Mouse (Mus musculus) ovary, postnatal 10 days (tissue): ENCODE data around the gene Rai2.
A peak's percentile ranks its signal among the peaks of the same experiment; 100 is the strongest.
"Not testable (repeated sequence)": the region's sequence is repeated elsewhere in the genome, so short reads cannot be mapped to it uniquely, and the experiment has no call there.

Source experiments
- DNase-seq: peaks from one replicate; pipeline ENCODE4 v3.0.0; 2022; ENCODE audit warnings: low spot score

Gene Rai2

DNA sequence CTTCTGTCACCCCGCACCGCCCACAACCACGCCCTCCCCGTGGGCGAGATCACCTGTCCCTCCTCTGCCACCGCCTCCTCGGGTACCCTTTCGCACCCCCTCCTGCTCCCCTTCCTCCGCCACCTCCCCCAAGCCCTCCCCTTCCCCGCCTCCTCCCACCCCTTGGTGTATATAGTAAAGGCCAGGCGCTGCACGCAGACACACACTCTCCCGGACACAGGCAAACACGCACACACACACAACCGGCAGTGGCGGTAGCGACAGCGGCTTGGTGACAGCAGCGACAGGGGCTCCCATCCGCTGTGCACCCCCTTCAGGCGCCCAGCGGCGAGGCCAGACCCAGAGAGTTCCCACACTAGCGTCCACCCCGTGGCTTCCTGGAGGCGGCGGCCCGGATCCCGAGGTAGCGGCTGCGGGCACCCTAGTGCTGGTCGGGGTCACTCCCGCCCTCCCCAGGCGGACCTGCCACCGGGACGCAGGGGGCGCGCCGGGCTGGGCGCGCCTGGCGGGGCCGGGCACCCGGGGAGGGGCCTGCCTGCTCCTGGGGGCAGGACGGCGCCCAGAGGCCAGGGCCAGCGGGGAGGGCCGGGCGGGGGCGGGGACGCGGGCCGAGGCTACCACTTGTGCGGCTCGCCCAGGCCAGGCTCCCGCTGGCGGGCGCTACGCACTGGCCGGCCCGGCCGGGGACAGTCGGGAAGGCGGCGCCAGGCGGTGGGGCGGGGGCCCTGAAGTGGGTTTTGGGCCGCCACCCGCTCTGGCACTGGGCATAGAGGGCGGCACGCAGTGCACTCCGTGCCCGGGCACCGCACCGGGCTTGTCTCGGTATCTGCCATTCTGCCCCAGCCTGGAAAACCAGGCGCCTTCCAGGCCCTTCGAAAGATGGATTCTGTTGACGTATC is at the start of gene Rai2:
Gene Rai2, plus strand, starts transcription at position 205 of the 899 bp plus-strand sequence.
- DNase-seq: peak; percentile 13

DNA sequence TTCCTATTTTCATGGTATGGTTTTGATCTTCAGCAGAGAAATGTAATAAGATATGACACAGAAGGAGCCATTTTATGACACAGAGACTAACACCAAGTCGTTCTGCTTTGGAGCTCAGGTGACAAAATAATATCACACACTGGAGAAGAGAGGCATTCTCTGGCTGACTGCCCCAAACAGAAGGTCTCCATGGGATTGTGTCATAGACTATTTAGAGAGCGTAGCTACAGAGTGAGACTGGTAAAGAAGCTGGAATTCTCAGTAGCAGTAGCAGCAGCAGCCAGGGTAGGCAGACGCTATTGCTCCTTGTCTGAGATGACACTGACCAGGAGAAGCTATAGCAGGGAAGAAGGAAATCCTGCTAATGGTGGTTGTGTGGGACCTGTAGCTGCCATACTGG is 27.5 kb upstream of the Rai2 start:
- DNase-seq: no peak

DNA sequence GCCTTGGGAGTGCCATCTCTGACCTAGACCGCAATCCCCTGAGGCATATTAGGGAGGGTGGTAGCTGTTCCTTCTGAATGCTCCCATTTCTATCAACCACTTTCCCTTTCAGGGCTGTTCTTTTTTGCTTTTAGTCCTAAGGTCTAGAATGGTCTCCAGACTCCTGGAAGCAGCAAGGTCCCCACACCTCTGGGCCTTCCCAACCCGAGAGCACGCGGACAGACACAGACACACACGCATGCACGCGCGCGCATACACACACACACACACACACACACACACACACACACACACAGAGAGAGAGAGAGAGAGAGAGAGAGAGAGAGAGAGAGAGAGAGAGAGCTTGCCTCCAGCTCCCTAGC is 385 bp upstream of the Rai2 start:
- no peak for DNase-seq

DNA sequence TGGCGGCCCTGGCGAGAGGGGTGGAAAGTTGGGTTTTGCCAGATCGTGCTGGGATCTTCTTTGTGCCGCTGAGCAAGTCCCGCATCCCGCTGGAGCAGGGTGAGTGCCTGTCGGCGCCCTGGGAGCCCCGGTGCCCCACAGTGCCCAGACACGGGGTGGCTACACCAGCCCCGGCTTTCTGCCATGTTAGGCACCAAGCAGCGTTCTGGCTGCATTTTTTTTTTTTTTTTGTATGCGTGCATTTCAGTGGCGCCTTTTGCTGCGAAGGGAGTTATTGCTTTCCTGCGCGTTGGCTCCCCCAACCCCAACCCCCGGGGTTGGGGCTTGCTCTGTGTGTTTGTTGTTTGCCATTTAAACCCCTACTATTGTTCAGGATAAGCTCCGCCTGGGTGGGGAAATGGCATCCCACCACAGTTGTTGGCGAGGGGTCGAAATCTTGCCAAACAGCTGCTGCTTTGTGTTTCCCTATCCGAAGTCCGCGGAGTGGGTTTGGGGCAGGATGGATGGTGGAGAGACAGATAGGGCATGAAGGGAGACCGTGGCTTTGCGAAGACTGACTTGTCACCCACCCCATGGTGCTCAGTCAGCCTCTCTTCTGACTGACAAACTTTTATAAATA is 1.0 kb downstream of the Rai2 start:
- DNase-seq: no peak

DNA sequence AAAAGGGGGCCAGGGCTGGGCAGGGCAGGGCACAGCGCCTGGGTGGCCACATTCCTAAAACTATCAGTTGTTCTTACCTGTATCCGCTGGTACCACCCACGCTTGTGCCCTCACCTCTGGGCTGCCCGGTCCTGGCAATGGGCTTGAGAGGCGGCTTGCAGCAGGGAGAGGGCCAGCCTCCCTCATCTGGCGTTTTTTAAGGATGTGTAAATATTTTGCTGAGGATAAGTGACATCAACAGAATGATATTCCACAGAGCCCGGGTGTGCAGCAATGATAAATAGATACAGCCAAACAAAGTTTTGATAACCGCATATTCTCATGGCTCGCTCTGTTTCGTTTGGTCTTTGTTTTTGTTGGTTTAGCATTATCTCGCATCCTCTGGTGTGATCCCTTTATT is 1.7 kb downstream of the Rai2 start:
- DNase-seq: no peak

DNA sequence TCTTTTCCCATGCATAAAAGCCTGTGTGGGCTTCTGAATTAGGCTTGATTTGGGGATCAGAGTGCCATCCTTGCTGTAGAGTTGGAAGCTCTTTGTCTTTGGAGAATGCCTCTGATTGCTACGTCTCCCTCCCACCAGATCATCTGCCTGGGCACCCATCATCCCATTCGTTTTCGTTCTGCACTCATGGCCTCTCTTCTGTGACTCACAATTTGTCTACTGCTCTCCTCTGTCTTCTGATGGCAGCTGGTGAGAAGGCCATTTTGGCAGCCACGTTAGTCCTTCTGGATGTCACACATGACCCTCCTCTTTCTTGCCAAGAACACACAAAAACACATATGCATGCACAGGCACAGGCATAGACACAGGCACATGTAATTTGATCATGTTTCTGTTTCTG is 4.2 kb downstream of the Rai2 start:
- no peak for DNase-seq

DNA sequence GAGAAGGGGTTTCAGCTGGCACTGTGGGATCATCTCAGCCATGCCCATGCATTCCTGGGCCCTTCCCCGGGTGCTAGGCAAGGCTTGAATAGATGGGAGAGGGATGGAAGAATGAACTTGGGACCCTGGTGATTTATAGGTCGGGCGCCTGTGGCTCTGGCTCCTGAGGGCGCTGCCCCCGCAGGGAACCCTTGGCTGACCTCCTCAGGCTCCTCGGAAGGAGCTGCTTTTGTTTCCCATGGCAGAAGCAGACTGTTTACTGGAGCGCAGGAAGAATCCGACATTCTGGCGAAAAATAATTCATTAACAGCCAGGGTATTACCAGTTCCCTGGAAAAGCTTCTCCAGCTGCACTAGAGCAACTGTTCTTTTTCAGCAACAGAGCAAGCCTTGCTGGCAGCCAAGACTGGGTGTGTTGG is 6.5 kb downstream of the Rai2 start:
- DNase-seq: no peak

DNA sequence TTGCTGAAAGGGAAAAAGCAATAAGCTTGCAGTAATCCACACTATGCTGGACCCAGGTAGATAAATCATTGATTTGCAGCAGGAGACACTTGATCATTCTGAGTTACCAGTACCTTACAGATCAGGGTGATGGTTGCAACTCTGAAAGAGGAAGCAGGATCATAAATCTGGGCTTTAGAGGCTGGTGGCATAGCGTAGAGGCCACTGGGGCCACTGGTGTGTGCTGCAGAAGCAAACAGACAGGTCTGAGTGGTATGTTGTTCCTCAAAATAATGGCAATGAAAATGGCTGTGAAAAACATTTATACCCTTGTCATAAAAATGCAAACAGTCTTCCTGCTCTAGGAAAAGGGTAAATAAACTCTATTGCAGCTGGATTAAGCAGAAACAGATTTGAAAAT is 9.4 kb downstream of the Rai2 start:
- DNase-seq: no peak

DNA sequence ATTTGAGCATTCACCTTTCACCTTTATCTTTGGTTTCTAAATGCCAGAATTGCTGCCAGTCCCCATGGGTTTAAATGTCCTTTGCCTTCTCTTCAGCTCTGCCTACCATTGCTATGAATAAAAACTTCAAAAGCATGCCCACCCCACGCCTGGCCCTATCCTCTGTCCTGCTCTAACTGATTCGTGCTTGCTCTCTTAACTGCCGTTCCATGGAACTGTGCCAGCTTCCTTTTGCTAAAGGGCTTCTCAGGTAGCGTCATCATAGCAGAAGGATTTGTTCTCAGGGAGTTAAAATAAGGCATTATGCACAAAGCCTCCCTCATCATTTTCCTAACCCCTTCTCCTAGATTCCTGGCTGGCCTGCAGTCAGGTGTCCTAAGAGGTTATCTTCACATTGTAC is 11.6 kb downstream of the Rai2 start:
- DNase-seq: no peak

DNA sequence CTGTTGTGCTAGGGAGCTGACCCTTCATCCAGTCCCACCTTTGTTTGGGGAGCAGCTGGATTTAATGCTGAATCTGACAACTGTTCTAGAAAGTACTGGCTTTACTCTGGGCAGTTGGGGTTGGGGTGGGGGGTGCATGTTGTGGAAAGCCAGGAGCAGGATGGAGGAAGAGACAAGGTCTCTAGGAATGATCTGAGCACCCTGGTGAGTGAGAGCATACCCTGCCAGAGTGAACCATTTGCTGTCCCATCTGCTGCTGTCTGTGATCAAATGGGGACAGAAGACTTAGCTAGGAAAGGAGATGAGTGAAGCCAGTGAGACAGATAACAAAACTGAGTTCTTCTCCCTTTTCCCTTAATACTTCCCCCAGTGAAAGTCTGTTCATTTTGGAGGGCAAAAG is 13.2 kb downstream of the Rai2 start:
- no peak for DNase-seq

DNA sequence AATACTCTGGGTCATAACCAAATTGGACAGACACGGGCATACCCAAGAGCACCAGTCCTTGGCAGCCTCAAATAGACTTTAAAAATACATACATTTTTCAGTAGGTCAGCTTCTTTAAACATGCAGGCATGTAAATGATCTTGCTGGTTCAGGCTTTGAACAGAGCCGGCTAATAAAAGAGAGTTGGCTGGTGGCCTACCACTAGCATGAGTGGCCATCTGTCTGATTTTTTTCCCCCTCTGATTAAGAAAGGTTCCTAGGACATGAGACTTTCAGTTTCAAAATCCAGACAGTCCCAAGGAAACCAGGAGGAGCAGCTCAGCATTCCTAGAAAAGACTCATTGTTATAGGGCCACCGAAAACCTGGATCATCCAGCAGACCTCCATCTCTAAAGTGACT is 15.0 kb downstream of the Rai2 start:
- no peak for DNase-seq

DNA sequence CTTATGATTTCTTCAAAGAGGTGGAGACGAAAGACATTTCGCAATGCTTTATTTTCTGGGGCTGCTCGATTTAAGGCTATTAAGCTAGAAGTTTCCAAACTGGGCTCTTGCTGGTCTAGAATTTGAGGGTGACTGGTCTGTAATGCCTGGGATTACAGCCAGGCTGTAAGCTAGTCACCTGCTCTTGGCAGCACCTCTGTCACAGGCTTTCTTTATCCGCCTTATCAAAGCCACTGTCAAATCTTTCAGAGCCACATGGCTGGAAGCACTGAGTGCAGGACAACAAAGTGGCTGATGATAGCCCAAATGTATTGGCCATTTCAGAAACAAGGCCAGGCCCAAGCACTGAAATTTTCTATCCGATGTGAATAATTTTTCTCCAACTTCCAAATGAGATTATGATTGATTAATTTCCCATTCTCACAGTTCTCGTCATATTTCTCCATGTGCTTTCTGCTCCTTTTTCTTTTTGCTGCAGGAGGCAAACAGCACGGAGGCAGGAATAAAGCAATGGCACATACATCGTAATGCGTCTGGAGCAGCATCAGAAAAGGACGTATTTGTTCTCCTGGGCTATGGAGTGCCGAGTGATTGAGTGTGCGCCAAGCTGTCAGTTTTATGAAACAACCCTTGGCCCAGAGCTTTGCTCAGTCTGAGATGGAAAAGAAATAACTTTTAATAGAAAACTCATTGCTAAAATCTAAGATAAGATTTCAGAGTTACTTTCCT is 16.9 kb downstream of the Rai2 start:
- no peak for DNase-seq

DNA sequence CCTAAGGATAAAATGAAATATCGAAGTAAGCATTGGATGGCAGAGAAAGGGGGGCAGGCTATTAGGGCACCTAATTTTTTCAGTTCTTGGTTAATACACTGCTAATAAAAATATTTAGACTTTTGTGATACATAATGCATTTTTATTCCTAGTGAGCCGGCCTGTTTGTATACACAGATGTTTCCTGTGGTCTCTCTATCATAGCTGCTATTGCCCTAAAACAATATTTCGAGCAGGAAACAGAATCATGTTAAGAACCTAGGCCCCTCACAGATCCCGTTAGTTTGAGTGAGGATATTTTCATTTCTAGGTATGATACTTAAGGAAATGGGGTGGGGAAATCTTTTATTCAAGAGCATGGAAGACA is 17.4 kb downstream of the Rai2 start:
- no peak for DNase-seq

DNA sequence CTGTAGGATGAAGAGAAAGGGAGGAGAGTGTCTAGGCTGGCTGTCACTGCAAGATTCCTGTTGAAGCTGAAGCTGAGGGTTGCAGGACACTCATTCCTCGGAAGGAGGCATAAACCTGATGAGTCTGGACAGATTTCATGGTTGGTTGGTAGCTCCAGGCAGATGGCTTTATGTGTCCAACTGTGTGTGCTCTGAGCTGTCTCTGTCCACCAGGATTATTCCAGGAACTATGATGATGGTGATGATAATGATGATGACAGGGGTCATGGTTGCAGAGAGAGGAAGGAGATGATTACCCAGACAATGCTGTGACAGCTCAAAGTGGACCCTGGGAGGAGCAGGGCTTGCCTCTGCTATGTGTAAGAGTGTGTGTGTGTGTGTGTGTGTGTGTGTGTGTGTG is 22.5 kb downstream of the Rai2 start:
- no peak for DNase-seq

DNA sequence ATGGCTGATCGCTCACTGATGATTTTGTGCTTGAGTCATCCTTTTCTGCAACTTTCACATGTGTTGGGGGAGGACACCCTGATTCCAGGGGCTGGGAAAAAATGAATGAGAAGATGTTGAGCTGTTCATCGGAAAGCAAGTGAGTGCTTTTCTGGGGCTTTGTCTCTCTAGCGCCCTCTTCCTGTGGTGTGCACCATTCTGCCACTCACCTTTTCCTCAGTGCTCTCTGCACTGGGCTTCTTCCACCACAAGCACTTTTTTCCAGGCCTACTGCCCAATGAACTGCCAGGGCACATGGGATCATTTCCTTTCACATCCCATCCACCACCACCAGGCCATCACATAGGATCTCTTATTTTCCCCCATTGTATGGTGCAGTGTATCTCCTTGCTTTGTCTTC is 26.2 kb downstream of the Rai2 start:
- no peak for DNase-seq

DNA sequence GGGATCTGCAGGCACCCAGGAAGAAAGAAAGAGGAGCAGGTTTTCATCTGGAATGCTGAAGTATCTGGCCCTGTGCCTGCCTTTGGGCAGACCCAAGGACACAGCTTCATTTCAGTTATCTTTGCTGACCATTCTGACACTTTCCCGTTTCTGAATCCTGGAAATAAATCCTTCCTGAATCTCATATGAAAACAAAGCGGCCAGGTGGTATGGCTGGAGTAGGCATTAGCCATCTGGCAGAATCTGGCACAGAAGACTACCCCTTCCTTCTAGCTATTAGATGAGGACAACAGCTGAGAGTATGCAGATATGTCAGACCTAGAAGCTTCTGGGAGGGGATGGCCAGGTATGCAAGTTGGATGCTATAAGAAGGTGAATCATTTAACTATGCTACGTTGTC is 28.4 kb downstream of the Rai2 start:
- DNase-seq: no peak

DNA sequence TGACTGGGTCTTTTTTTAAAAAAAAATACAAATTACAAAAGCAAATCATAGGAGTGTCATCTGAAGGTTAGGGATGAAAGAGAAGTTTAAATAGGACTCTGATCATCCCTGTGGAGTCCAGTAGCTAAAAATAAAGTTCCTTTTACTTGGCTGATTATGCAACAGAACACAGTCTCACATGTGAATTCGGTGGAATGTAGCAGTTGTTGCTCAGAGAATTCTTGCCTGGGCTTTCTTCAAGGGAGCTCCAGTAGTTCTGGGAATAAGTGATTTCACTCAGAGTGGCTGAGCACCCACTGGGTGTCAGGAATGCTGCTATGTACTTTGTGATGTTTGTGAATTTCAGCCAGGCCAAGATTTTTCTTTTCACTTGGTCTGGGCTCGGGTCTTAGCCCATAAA is 30.5 kb downstream of the Rai2 start:
- no peak for DNase-seq

DNA sequence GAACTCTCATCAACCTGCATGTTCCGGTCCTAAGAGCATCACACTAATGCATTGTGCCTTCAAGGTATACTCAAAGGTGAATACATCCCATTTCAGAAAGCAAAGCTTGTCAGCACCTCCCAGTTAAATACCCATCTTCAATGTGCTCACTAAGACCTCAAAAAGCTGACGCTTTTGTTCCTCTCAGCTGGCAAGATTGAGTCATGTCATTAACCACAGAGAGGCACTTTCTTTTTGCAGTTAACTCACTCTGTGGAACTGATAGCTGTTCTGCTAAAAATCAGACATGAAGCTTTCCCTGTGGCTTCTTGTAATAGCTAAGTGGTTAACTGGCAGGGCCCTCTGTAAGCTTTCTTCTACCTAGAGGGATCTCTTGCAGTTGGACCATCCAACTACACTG is 36.6 kb downstream of the Rai2 start:
- DNase-seq: no peak

DNA sequence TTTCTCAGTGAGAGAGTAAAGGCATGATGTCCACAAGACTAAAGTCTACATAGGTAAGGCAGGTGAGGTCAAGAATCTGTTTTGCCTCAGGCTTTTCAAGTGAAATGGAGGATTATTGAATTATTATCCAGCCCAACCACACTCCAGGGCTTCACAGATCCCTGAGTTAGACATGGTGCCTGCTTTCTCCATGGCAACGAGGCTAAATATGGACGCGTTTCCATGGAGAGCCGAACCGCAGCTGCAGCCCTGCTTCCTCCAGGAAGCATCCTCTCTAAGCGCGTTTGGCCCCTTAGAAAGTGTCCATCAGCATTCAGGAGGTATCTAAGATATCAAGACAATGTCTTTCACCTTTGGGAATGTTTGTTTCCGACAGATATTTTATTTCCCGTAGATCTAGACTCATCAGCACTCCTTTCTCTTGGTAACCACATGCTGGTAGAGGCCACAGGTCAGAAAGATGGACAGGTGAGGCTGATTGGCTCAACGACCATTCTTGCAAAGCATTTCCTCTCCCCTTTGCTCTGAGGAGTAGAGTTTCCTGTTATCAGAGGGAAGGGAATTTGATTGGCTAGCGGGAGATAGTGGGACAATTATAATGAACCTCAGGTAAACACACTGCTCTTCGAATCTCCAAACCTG is 59.6 kb downstream of the Rai2 start:
- no peak for DNase-seq

DNA sequence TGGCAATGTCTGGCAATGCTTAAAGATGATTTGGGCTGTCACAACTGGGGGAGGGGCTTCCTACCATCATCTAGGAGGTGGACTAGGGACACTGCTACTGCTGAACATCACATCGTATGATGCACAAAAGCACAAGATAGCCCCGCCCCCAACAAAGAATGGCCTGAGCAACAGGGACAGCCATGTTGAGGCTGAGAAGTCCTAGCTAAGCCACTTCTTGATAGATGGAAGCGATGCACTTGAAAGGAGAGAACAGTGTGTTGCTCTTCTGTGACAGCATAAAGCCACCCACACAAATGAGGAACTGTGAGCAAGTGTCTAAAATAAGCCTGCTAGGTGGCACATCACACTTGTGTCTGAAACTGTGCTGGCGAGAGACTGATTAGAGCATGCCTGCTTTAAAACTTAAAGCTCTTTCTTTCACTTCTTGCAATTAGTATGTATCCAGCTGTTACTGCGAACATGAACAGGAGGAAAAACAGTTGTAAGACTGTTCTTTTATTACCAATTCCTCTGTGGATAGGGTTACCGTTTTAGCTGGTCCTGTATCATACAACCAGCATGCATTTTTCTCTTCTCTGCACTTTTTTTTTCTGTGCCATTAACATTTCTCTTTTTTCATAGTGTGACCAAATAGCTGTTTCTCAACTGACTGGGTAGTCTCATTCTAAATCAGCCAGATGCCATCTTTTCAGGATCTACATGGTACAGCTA is 63.6 kb downstream of the Rai2 start:
- DNase-seq: no peak

DNA sequence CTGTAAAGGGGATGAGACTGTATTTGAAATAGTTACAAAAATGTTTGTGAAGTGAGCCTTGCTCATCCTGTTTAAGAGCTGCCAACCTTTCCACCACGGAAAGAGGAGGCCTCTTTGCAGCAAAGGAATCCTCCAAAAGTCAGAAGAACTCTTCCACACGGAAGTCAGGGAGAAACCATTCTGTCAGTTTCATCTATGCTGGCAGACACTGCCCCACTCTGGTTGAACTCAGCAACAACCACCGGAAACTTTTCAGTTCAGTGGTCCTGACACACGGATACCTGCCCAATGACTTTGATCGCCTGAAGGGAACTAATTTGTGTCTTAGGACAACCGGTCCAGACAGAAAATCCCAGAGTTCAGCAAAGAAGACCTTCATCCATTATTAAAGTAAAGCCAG is 73.3 kb downstream of the Rai2 start:
- DNase-seq: no peak

DNA sequence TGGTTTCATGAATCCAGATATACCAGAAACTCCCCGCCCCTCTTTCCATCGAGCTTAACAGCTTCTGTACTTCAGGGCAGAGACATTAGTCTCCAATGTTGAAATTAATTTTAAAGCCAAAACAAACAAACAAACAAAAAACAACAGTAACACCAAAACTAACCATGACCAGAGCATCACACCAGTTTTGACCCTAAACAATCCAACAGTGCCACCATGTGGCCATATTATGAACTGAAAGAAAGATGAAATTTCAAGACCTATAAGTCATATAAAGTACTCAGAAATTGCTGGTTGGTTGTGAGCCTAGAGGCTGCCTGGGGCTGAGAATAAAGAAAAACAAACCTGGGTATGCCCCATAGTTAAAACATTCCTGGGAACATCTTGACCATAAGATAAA is 109.3 kb downstream of the Rai2 start:
- not testable (repeated sequence) for DNase-seq
